Mouse (Mus musculus) forebrain, embryonic 11.5 days (tissue): ENCODE measurements around the gene Ten1. TPM values are rescaled to one million over a fixed set of nuclear protein-coding genes. Genes with fewer than 3 reads are reported as not detected.

Experiments used
- ATAC-seq: fragments of 200-750 bp; cut with Nextera tagmentation; replicated peaks from 2 replicates; pipeline ENCODE4 v1.8.0; 2017; ENCODE audit warnings: moderate TSS enrichment; ENCODE audit not compliant: low FRiP score
- DNase-seq: peaks from one replicate; pipeline ENCODE4 v3.0.0-alpha.2; 2017; ENCODE audit warnings: low spot score
- H3K27ac ChIP-seq: fragments of 300-500 bp; sonication (generic); 2 replicates; pipeline ENCODE4 v1.5.1; 2014; ENCODE audit warnings: low read depth, low read length
- H3K27me3 ChIP-seq: fragments of 300-500 bp; sonication (generic); 2 replicates; pipeline ENCODE4 v1.6.1; 2014; ENCODE audit warnings: mild to moderate bottlenecking, low read length, mixed read lengths; ENCODE audit not compliant: control insufficient read depth, insufficient read depth
- H3K36me3 ChIP-seq: fragments of 300-500 bp; sonication (generic); 2 replicates; pipeline ENCODE4 v1.6.1; 2014; ENCODE audit warnings: mild to moderate bottlenecking, low read length, moderate library complexity, mixed read lengths; ENCODE audit not compliant: control insufficient read depth, insufficient read depth
- H3K4me1 ChIP-seq: fragments of 300-500 bp; sonication (generic); replicated peaks from 2 replicates; pipeline ENCODE4 v1.6.1; 2014; ENCODE audit warnings: low read length, mixed read lengths; ENCODE audit not compliant: control insufficient read depth, insufficient read depth
- H3K4me2 ChIP-seq: fragments of 300-500 bp; sonication (generic); 2 replicates; pipeline ENCODE4 v1.6.1; 2014; ENCODE audit warnings: low read depth, mild to moderate bottlenecking, low read length, moderate library complexity, mixed read lengths; ENCODE audit not compliant: severe bottlenecking
- H3K4me3 ChIP-seq: fragments of 300-500 bp; sonication (generic); 2 replicates; pipeline ENCODE4 v1.5.1; 2014; ENCODE audit warnings: low read depth, low read length
- H3K9ac ChIP-seq: fragments of 300-500 bp; sonication (generic); 2 replicates; pipeline ENCODE4 v1.6.1; 2014; ENCODE audit warnings: low read length
- H3K9me3 ChIP-seq: fragments of 300-500 bp; sonication (generic); 2 replicates; pipeline ENCODE4 v1.6.1; 2016; ENCODE audit warnings: low read length, mixed read lengths; ENCODE audit not compliant: control insufficient read depth
- WGBS: fragments of 180-500 bp; shearing (Covaris S2); extraction: QIAGEN DNeasy Blood & Tissue Kit; methylation state at CpG from one replicate; pipeline ENCODE4 v1.1.7; 2014; 5-methylcytosine and 5-hydroxymethylcytosine counted together
- polyA plus RNA-seq: library from polyadenylated mRNA; unstranded; fragments of >200 nt; fragmentation: Nextera tagmentation; extraction: Ambion mirVana; gene quantifications from 2 replicates; pipeline ENCODE4 v1.2.1, GENCODE M21; 2014

Ten1 gene
- polyA plus RNA-seq, 1 experiment from 2014 or later = 48.5 TPM

DNA sequence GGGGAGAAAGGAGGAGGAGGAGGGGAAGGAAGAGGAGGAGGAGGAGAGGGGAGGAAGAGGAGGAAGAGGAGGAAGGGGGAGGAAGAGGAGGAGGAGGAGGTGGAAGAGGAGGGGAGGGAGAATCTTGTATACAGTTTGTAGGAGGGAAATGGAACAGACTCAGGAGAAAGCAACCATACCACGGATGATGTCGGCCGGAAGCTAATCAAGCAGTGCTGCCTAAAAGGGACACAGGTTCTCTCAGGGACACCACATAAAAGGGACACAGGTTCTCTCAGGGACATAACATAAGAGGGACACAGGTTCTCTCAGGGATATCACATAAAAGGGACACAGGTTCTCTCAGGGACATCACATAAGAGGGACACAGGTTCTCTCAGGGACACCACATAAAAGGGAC, 29.4 kb upstream of the Ten1 start:
- no peak overlapping the region for H3K27ac ChIP-seq
- H3K36me3 ChIP-seq = no peaks in the 10 kb centered on the region; the same call in 1 of the 2 replicates
- H3K4me2 ChIP-seq = no peak overlapping the region
- peaks cover 7% of the 10 kb centered on the region; the same call in 1 of the 2 replicates for H3K4me1 ChIP-seq
- 86% methylated on average over 3 of the region's 3 CpGs for WGBS
- DNase-seq (no peak), ATAC-seq (no peak)
- no peak overlapping the region for H3K4me3 ChIP-seq
- no peaks in the 10 kb centered on the region for H3K9me3 ChIP-seq
- no peaks in the 10 kb centered on the region for H3K27me3 ChIP-seq
- H3K9ac ChIP-seq = no peak overlapping the region

DNA sequence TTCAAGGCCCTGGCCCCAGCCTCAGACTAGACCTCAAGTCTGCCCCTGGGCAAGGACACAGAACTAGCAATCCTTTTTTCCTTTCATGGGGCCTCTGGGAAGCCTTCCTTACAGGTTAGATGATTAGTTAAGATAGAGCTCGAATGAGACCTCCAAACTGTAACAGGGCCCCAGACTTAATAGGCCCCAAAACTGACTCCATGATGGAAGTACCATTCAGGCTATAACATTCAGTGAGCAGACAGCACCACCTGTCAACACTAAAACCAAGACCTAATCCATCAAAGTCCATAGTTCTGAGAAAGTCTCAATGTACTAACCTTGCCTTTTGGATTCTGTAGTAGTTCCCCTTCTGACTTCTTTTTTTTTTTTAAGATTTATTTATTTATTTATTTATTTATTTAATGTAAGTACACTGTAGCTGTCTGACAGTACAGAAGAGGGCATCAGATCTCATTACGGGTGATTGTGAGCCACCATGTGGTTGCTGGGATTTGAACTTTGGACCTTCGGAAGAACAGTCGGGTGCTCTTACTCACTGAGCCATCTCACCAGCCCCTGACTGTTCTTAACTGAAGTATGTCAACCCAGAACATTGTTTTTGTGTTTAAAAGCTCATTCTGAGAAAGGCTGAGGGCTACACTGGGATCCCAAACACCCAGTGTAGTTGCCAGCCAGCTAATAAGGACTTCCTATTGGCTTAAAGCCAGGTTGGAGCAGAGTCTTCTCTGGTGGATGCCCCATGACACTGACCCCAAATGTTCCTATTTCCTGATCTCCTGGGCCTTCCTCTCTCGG, 28.5 kb upstream of the Ten1 start:
- no peaks in the 10 kb centered on the region for H3K9me3 ChIP-seq
- no peak for DNase-seq

DNA sequence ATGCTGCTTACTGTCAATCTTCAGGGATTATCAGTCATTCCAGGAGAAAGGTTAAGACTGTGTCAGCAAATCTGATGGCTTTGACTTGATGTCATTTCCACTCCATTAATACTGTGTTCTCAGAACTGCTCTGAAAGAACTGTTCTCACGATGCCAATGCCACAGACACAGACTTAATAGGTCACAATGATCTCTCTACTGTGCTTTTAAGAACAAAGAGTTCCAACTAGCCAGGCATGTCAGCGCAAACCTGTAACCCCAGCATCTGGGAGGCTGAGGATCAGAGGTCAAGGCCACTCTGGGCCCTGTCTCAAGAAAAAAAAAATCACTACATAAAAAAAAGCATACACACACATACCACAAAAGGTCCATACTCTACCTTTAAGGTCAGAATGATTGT, 26.7 kb upstream of the Ten1 start:
- ATAC-seq = no peak
- WGBS = 85% methylated on average over 2 of the region's 2 CpGs
- Histone ChIP-seq H3K9me3 (no peaks in the 10 kb centered on the region), H3K9ac (no peak overlapping the region), H3K27ac (no peak overlapping the region), H3K36me3 (no peaks in the 10 kb centered on the region), H3K27me3 (no peaks in the 10 kb centered on the region), H3K4me3 (no peak overlapping the region), H3K4me1 (peaks cover under 1% of the 10 kb centered on the region; the same call in 1 of the 2 replicates), H3K4me2 (no peak overlapping the region)
- DNase-seq = no peak

More for the DNA sequence above, 28.5 kb upstream of the Ten1 start:
- H3K9ac ChIP-seq = no peak overlapping the region
- H3K4me3 ChIP-seq = no peak overlapping the region
- H3K36me3 ChIP-seq = no peaks in the 10 kb centered on the region
- no peak for ATAC-seq
- 88% methylated on average over 5 of the region's 5 CpGs for WGBS
- no peak overlapping the region for H3K27ac ChIP-seq
- no peak overlapping the region for H3K4me2 ChIP-seq
- peaks cover 7% of the 10 kb centered on the region; the same call in 1 of the 2 replicates for H3K4me1 ChIP-seq
- H3K27me3 ChIP-seq = no peaks in the 10 kb centered on the region

DNA sequence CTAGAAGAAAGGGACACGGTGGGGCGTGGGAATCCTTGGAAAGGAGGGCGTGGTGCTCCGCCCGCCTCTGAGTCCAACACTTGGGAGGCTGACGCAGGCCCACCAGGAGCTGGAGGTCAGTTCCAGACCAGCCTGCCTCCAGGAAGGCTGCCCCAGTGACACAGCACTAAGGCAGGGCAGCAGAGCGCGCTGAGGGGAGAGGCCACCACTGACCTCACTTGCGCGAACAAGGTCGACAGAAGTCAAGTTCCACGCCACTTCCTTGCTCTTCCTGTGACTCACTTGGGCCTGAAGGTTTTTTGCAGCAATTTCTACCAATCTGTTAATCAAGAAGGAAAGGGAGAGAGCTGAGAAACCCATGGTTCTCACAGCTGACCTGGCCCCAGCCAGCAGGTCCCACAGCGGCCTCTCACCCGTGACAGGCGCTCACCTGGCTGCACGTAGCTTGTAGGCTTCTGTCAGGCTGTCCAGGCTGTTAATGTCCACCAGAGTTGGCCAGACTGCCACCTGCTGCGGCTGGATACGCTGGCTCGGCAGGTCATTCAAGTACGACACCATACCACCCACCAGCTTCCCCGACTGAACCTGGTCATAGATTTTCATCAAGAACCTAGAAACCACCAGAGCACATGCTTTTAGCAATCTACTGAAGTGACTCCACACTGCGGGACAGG, 23.7 kb upstream of the Ten1 start:
- no peak overlapping the region for H3K4me2 ChIP-seq

DNA sequence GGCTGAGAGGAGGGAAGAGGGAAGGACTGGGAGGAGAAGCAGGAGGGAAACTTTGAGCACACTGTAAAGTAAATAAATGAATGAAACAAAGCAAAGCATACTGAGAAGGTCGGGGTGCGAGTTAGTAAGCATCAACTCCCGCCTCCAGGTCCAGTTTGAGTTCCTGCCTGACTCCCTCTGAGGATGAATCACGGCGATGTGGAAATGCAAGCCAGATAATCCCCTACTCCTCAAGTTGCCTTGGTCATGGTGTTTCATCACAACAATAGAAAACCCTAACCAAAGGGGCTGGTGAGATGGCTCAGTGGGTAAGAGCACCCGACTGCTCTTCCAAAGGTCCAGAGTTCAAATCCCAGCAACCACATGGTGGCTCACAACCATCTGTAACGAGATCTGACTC, 22.6 kb upstream of the Ten1 start:
- WGBS = 94% methylated on average over 7 of the region's 7 CpGs
- no peak for DNase-seq
- no peaks in the 10 kb centered on the region for H3K9me3 ChIP-seq
- no peak overlapping the region for H3K4me3 ChIP-seq
- no peaks in the 10 kb centered on the region for H3K4me1 ChIP-seq
- no peaks in the 10 kb centered on the region for H3K27me3 ChIP-seq
- no peak overlapping the region for H3K4me2 ChIP-seq
- no peak overlapping the region for H3K27ac ChIP-seq
- ATAC-seq = no peak
- H3K9ac ChIP-seq = no peak overlapping the region
- H3K36me3 ChIP-seq = no peaks in the 10 kb centered on the region

More for the DNA sequence above, 23.7 kb upstream of the Ten1 start:
- no peaks in the 10 kb centered on the region for H3K4me1 ChIP-seq
- no peak overlapping the region for H3K9ac ChIP-seq
- no peaks in the 10 kb centered on the region for H3K36me3 ChIP-seq
- no peaks in the 10 kb centered on the region for H3K27me3 ChIP-seq
- no peak overlapping the region for H3K27ac ChIP-seq
- ATAC-seq = no peak
- H3K9me3 ChIP-seq = no peaks in the 10 kb centered on the region
- no peak for DNase-seq
- WGBS = 92% methylated on average over 22 of the region's 22 CpGs
- H3K4me3 ChIP-seq = no peak overlapping the region

DNA sequence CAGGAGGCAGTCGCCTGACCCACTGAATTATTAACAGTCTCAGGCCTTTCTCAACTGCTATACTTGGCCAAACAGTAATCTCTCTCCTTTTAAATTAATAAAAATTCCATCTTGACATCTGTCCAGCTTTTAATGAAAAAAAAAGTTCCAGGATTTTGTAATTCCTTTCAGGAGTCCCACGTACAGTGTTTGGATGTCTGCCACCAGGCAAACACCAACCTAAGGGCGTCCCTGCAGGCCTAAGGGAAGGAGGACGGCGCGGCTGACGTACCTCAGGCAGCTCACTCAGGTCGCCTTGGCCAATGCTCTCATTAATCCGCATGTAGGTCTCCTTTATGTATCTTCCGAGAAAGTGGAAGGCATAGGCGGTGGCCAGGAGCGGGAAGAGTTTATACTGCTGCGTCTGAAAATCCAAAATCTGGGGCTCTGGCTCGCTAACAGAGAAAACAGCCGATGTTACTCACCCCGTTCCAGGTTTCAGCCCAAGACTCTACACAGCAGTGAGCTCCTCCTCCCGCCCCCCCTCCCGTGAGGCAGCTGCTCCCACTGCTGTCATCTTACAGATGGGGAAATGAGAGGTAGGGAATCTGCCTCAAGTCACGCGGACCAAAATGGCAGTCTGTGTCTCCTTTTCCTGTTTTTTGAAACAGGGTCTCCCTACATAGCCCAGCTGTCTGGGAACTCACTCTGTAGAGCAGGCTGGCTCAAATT, 20.1 kb upstream of the Ten1 start:
- no peak overlapping the region for H3K4me3 ChIP-seq
- ATAC-seq (no peak), DNase-seq (no peak)
- 91% methylated on average over 20 of the region's 20 CpGs for WGBS
- no peaks in the 10 kb centered on the region for H3K27me3 ChIP-seq
- no peaks in the 10 kb centered on the region for H3K9me3 ChIP-seq
- no peaks in the 10 kb centered on the region for H3K36me3 ChIP-seq
- no peak overlapping the region for H3K4me2 ChIP-seq
- H3K9ac ChIP-seq = no peak overlapping the region
- H3K4me1 ChIP-seq = no peaks in the 10 kb centered on the region
- no peak overlapping the region for H3K27ac ChIP-seq

DNA sequence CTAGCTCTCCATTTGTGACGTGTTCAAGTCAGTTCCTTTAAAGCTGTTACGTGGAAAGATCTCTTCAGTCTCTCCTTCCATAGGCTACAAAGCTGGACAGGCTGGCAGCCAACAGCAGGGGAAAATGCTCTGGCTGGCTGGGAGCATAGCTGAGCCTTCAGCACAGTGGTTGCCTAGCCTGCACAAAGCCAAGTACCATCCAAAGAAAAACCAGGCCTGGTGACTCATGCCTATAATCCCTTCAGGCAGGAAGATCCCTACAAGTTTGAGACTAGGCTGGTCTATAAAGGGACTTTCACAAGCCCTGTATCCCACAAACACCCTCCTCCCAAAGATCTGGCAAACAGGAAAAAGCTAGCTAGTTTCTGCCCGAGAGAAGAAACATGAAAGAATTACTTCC, 12.8 kb upstream of the Ten1 start:
- no peak for DNase-seq
- no peaks in the 10 kb centered on the region; the same call in 1 of the 2 replicates for H3K36me3 ChIP-seq
- WGBS = 93% methylated on average over 3 of the region's 3 CpGs
- no peak overlapping the region for H3K9ac ChIP-seq
- H3K4me3 ChIP-seq = no peak overlapping the region
- no peak overlapping the region for H3K27ac ChIP-seq
- no peak for ATAC-seq
- H3K4me1 ChIP-seq = no peaks in the 10 kb centered on the region
- H3K27me3 ChIP-seq = no peaks in the 10 kb centered on the region
- no peaks in the 10 kb centered on the region for H3K9me3 ChIP-seq
- H3K4me2 ChIP-seq = no peak overlapping the region

DNA sequence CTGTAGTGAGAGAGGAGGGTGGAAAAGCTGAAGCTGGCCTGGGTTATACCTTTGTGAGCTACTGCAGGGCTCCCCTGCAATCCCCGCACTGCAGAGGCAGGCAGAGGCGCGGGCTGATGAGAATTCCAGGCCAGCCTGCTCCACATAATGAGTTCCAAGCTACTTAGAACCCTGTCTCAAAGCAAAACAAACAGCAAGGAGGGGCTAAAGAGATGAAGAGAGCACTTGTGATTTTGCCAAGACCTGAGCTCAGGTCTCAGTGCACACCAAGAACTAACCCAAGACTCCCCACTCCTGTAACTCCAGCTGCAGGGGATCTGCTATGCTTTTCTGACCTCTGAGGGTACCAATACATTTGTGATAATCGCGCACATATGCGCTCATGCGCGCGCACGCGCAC, 12.3 kb upstream of the Ten1 start:
- ATAC-seq = no peak
- Histone ChIP-seq H3K9ac (no peak overlapping the region), H3K4me1 (no peaks in the 10 kb centered on the region), H3K4me3 (no peak overlapping the region), H3K4me2 (no peak overlapping the region), H3K27ac (no peak overlapping the region), H3K9me3 (no peaks in the 10 kb centered on the region), H3K27me3 (no peaks in the 10 kb centered on the region), H3K36me3 (no peaks in the 10 kb centered on the region; the same call in 1 of the 2 replicates)
- WGBS = 88% methylated on average over 11 of the region's 11 CpGs
- no peak for DNase-seq
